Mouse (Mus musculus) kidney, embryonic 16.5 days (tissue): Measurements from ENCODE around the gene Actr8. TPM values are rescaled to one million over a fixed set of nuclear protein-coding genes. Genes with fewer than 3 reads are reported as not detected.

Source experiments
- ATAC-seq: fragments of 200-750 bp; cut with Nextera tagmentation; 2 replicates; pipeline ENCODE4 v1.8.0; 2017; ENCODE audit warnings: moderate TSS enrichment; ENCODE audit not compliant: low FRiP score, low TSS enrichment
- H3K27ac ChIP-seq: fragments of 300-500 bp; sonication (generic); 2 replicates; pipeline ENCODE4 v1.5.1; 2014; ENCODE audit warnings: low read length
- H3K27me3 ChIP-seq: fragments of 300-500 bp; sonication (generic); 2 replicates; pipeline ENCODE4 v1.6.1; 2014; ENCODE audit warnings: low read length, control low read depth, mixed read lengths; ENCODE audit not compliant: insufficient read depth
- H3K36me3 ChIP-seq: fragments of 300-500 bp; sonication (generic); 2 replicates; pipeline ENCODE4 v1.6.1; 2014; ENCODE audit warnings: low read length, control low read depth, mixed read lengths; ENCODE audit not compliant: insufficient read depth
- H3K4me1 ChIP-seq: fragments of 300-500 bp; sonication (generic); 2 replicates; pipeline ENCODE4 v1.6.1; 2014; ENCODE audit warnings: low read length, control low read depth, mixed read lengths; ENCODE audit not compliant: insufficient read depth
- H3K4me2 ChIP-seq: fragments of 300-500 bp; sonication (generic); replicated peaks from 2 replicates; pipeline ENCODE4 v1.6.1; 2014; ENCODE audit warnings: low read depth, low read length
- H3K4me3 ChIP-seq: fragments of 300-500 bp; sonication (generic); 2 replicates; pipeline ENCODE4 v1.5.1; 2014; ENCODE audit warnings: mild to moderate bottlenecking, low read length
- H3K9ac ChIP-seq: fragments of 300-500 bp; sonication (generic); replicated peaks from 2 replicates; pipeline ENCODE4 v1.6.1; 2014; ENCODE audit warnings: low read length
- H3K9me3 ChIP-seq: fragments of 300-500 bp; sonication (generic); 2 replicates; pipeline ENCODE4 v1.6.1; 2016; ENCODE audit warnings: low read length, control low read depth
- WGBS: fragments of 180-500 bp; shearing (Covaris S2); extraction: QIAGEN DNeasy Blood & Tissue Kit; methylation state at CpG from one replicate; pipeline ENCODE4 v1.1.7; 2014; 5-methylcytosine and 5-hydroxymethylcytosine counted together
- polyA plus RNA-seq: library from polyadenylated mRNA; unstranded; fragments of >200 nt; fragmentation: Nextera tagmentation; extraction: Ambion mirVana; gene quantifications from 2 replicates; pipeline ENCODE4 v1.2.1, GENCODE M21; 2015

The Actr8 gene
- polyA plus RNA-seq, result 75.5 and 83.8 TPM in 2 replicates

DNA sequence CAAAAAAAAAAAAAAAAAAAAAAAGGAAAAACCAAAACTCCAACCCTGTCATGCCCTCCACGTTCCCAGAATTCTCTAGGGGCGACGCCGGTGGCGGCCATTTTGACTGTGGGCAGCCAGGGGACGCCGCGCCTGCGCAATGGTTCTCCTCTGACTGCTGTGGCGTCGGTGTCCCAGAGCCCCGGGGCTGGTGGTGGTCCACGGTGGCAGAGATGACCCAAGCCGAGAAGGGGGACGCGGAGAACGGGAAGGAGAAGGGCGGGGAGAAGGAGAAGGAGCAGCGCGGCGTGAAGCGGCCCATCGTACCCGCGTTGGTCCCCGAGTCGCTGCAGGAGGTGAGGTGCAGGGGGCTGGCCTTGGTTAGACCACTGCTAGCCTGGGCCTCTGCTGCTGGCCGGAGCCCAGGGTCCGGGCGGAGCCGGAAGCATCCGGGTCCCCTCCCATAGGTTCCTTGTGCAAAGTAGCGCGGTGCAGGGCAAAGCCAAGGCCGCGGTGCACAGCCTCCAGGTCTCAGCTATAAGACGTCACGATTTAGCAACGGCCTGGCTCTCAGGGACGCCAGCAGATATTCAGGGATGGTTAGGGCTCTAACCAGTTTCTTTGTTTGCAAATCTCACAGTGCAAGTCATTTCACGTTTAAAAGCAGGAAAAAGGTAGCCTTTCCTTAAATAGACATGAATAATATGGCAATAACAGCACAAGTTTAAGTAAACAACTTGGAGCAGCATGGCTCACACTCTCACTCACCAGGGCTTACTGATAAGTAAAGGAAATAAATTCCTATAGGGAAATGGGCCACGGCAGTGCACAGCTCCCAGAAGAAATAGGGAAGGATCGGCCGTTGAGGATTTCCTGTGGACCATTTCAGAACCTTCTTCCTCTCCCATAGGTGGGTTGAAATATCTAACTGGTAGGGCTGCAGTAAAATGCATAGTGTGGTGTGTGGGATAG is at the start of gene Actr8:
Actr8 (plus strand) TSS at position 84 of the 951 bp plus-strand sequence.
- Histone ChIP-seq H3K4me1 (peaks cover 10% of the 10 kb centered on the region), H3K27ac (peak within 1 kb of the TSS; percentile 96), H3K9ac (peak within 1 kb of the TSS; percentile 93), H3K27me3 (no peaks in the 10 kb centered on the region), H3K4me2 (peak within 1 kb of the TSS; percentile 71), H3K36me3 (peaks cover 51% of the 10 kb centered on the region), H3K9me3 (peaks cover 7% of the 10 kb centered on the region; the same call in 1 of the 2 replicates), H3K4me3 (peak within 1 kb of the TSS; percentile 78)
- ATAC-seq, result peak; percentile 100
- WGBS, result 1% methylated on average over 44 of the region's 44 CpGs

DNA sequence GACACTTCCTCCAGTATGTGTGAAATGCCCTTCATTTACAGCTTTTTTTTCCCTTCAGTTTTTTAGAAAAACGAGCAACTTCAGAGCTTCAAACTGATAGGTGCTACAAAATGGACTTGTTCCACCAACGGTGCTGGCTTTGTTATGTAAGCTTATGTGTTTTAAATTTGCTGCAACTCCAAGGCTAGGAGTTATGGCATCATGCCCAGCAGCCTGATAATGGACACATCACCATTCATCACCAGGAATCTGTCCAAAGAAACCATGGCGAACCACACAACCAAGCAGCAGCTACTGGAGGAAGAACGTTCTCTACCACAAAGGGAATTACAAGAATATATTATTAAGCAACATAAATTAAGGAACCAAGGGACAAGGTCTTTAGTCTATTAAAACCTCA is 49.2 kb upstream of the Actr8 start:
- peaks cover 5% of the 10 kb centered on the region; the same call in 1 of the 2 replicates for H3K9me3 ChIP-seq
- no peak overlapping the region for H3K9ac ChIP-seq
- no peak for ATAC-seq
- WGBS, result 76% methylated on average over 4 of the region's 4 CpGs
- H3K27ac ChIP-seq, result no peak overlapping the region
- no peaks in the 10 kb centered on the region for H3K4me1 ChIP-seq
- H3K27me3 ChIP-seq, result no peaks in the 10 kb centered on the region
- no peaks in the 10 kb centered on the region for H3K36me3 ChIP-seq
- H3K4me3 ChIP-seq, result no peak overlapping the region
- no peak overlapping the region for H3K4me2 ChIP-seq

DNA sequence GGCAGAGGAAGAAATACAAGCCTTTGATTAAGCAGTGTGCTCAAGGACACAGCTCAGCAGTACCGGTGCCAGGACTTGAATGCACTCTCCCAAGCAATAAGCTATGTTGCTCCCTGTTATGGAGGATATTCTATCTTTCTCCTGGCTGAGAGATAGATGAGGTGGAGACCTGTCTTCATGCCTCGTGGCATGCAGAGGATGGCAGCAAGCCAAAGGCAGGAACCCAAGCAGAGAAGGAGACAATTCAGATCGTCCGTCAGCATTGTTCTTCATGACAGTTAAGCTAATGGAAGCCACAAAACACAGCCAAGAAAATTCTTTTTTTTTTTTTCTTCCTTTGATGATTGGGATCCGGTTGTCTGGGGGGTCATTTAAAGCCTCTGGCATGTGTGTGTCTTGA is 42.6 kb upstream of the Actr8 start:
- no peak overlapping the region for H3K4me3 ChIP-seq
- no peak overlapping the region for H3K4me2 ChIP-seq
- ATAC-seq, result no peak
- H3K27me3 ChIP-seq, result peaks cover 3% of the 10 kb centered on the region; the same call in 1 of the 2 replicates
- H3K36me3 ChIP-seq, result no peaks in the 10 kb centered on the region
- peaks cover 5% of the 10 kb centered on the region; the same call in 1 of the 2 replicates for H3K4me1 ChIP-seq
- H3K9me3 ChIP-seq, result no peaks in the 10 kb centered on the region
- no peak overlapping the region for H3K27ac ChIP-seq
- WGBS, result 71% methylated on average over 5 of the region's 5 CpGs
- H3K9ac ChIP-seq, result no peak overlapping the region

DNA sequence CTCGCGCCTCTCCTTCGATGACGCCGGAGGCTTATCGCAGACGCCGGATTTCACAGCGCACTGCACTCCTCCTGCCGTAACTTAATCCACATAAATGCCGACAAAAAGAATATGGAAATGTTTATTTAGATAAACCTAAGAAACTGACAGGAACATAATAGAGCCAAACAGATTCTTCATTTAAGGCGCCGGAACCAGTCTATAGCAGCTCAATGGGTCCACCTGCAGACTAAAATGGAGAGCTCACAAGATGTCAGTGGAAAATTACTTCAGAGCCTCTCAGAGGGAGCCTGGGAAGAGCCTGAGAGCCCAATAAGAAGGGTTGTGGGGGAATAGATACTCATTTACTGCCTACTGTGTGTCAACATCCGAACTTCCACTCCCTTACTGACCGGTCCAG is 40.7 kb upstream of the Actr8 start:
- 83% methylated on average over 15 of the region's 15 CpGs for WGBS
- Histone ChIP-seq H3K36me3 (no peaks in the 10 kb centered on the region), H3K4me2 (no peak overlapping the region), H3K4me3 (no peak overlapping the region), H3K4me1 (peaks cover 5% of the 10 kb centered on the region; the same call in 1 of the 2 replicates), H3K9me3 (no peaks in the 10 kb centered on the region), H3K27me3 (peaks cover 3% of the 10 kb centered on the region; the same call in 1 of the 2 replicates), H3K27ac (no peak overlapping the region), H3K9ac (no peak overlapping the region)
- no peak for ATAC-seq

DNA sequence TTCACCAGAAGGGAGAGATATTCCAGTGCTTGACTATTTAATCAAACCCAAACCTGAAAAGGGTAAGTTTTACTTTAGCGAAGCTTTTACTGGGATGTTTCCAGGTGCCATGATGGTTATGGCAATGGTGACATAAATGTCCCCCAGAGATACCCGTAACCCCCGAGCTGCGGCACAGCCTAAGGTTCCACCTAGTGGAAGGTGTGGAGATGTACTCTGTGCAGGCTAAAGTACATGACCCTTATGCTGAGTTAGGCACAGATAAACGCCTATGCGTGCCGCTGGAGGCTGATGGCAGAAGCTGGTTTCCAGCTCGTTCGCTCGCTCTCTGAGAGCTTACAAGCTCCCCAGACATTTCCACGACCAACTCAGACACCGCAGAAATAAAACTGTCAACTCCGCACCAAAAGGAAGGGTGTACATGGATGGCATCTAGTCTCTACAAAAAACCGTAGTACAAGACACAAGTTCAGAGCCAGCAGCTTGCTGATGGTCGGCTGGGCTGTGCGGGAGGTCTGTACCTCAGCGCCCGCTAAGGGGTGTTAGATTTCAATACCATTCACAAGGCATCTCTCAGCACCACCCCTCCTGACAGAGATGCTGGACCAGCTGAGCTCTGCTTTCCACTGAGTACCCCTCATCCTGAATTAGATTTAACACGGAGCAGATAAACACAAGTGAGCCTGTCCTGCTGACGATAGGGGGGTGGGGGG is 38.4 kb upstream of the Actr8 start:
- Histone ChIP-seq H3K36me3 (no peaks in the 10 kb centered on the region), H3K27me3 (peaks cover 3% of the 10 kb centered on the region; the same call in 1 of the 2 replicates), H3K9ac (no peak overlapping the region), H3K4me1 (peaks cover 5% of the 10 kb centered on the region; the same call in 1 of the 2 replicates), H3K4me2 (no peak overlapping the region), H3K27ac (no peak overlapping the region), H3K4me3 (no peak overlapping the region), H3K9me3 (no peaks in the 10 kb centered on the region)
- 49% methylated on average over 20 of the region's 20 CpGs for WGBS
- no peak for ATAC-seq

DNA sequence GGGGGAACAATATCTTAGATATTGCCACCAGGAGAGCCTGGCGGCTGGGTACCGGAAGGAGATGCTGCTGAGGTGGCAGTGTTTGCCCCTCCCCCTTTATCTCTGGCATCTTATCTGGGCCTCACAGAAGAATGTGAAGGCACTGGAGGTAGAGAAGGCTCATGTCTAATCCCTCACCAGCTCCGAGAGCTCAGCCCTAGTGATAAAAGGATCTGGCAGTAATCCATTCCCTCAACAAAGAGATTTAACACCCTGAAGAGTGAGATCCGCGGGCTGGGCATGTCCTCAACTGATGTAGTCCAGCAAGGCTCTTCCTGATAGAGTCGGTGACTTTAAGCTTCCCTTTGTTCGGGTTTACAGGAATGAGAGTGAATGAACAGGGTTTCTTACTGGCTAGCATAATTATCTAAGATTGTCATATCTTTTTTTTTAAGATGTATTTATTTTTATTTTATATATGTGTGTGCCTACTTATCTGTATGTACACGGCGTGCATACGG is 37.8 kb upstream of the Actr8 start:
- 34% methylated on average over 10 of the region's 10 CpGs for WGBS
- Histone ChIP-seq H3K9ac (no peak overlapping the region), H3K4me2 (no peak overlapping the region), H3K36me3 (no peaks in the 10 kb centered on the region), H3K27me3 (peaks cover 3% of the 10 kb centered on the region; the same call in 1 of the 2 replicates), H3K27ac (no peak overlapping the region), H3K4me3 (no peak overlapping the region), H3K4me1 (peaks cover 5% of the 10 kb centered on the region; the same call in 1 of the 2 replicates), H3K9me3 (no peaks in the 10 kb centered on the region)
- no peak for ATAC-seq

DNA sequence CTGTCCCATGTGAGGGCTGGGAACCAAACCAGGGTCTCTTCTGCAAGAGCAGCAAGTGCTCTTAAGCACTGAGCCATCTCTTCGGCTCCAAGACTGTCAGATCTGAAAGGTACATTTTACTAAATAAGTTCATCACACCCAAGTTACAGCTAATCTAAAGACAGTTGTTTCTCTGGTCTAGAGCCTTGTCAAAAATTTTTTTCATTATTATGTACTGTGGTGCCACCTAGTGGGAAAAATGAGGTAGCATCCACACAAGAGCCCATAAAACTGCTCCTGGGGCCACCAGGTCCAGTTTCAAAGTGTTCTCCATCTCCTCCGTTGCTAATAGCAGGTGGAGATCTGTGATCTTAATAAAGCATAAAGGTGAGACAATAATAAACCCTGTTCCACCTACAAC is 37.3 kb upstream of the Actr8 start:
- H3K36me3 ChIP-seq, result no peaks in the 10 kb centered on the region
- H3K27me3 ChIP-seq, result peaks cover 3% of the 10 kb centered on the region; the same call in 1 of the 2 replicates
- no peak overlapping the region for H3K4me2 ChIP-seq
- H3K4me3 ChIP-seq, result no peak overlapping the region
- no peaks in the 10 kb centered on the region for H3K9me3 ChIP-seq
- whole genome bisulfite sequencing, result 20% methylated on average over 2 of the region's 2 CpGs
- no peak overlapping the region for H3K27ac ChIP-seq
- H3K9ac ChIP-seq, result no peak overlapping the region
- peaks cover 5% of the 10 kb centered on the region; the same call in 1 of the 2 replicates for H3K4me1 ChIP-seq
- ATAC-seq, result no peak

DNA sequence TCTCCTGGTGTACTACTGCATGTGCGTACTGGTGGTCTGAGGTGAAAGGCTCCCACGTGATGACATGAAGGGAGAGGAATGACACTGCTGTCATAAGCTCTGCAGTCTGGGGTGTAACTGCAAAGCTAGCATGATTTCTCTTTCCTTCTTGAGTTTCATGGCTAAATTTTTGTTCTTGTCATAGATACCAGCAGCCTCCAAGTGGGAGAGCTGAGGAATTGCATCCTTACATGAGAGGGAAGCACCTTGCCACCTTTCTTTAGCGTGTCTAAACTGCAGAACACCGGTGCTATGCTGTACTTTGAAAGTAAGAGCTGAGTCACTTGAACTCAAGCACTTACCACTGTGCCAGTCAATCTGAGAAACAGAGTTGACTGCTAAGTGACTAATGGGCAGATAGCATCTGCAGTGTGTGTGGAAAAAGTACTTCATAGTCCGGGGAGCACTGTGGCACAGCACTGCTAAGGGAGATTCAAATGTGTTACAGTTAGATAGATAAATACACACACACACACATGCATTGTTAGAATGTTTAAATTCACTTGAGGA is 31.3 kb upstream of the Actr8 start:
- Histone ChIP-seq H3K4me2 (no peak overlapping the region), H3K27me3 (no peaks in the 10 kb centered on the region), H3K36me3 (no peaks in the 10 kb centered on the region), H3K9ac (no peak overlapping the region), H3K4me3 (no peak overlapping the region), H3K9me3 (no peaks in the 10 kb centered on the region), H3K27ac (no peak overlapping the region), H3K4me1 (no peaks in the 10 kb centered on the region)
- WGBS, result 73% methylated on average over 5 of the region's 5 CpGs
- no peak for ATAC-seq

DNA sequence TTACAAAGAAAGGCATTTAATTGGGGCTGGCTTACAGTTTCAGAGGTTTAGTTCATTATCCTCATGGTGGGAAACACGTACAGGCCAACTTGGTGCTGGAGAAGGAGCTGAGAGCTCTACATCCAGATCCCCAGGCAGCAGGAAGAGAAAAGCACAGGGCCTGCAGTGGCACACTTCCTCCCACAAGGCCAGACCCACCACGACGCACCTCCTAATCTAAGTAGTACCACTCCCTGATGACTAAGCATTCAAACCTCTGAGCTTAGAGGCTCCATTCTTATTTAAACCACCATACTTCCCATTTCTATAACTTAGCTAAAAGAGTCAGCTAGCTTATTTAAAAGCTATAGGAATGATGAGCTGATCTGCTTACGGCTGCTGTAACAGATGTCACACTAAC is 27.3 kb upstream of the Actr8 start:
- H3K4me1 ChIP-seq, result no peaks in the 10 kb centered on the region
- no peaks in the 10 kb centered on the region for H3K9me3 ChIP-seq
- no peaks in the 10 kb centered on the region for H3K36me3 ChIP-seq
- no peaks in the 10 kb centered on the region for H3K27me3 ChIP-seq
- 77% methylated on average over 4 of the region's 4 CpGs for WGBS
- H3K4me2 ChIP-seq, result no peak overlapping the region
- no peak overlapping the region for H3K4me3 ChIP-seq
- no peak overlapping the region for H3K9ac ChIP-seq
- H3K27ac ChIP-seq, result no peak overlapping the region
- no peak for ATAC-seq
